Mouse (Mus musculus) telencephalon, adult 2 months (tissue): Measurements from ENCODE around the gene Trabd2b.

Experiments
- DNase-seq: peaks from one replicate; pipeline ENCODE4 v3.0.0-alpha.2; 2011; ENCODE audit warnings: low read depth, low spot score

Trabd2b gene

GRCm38 (mm10) chr4:114406355-114407101 lies at the start of gene Trabd2b:
Gene Trabd2b, plus strand, starts transcription at chr4:114406724.
- no peak for DNase-seq

- DNase-seq, result no peak
Observed at GRCm38 (mm10) chr4:114357420-114357819, 49.1 kb upstream of the Trabd2b start.

GRCm38 (mm10) chr4:114358874-114359273 lies 47.6 kb upstream of the Trabd2b start:
- DNase-seq, result no peak

- peak; percentile 50 for DNase-seq
Observed at GRCm38 (mm10) chr4:114359818-114360217, 46.7 kb upstream of the Trabd2b start.

- no peak for DNase-seq
Observed at GRCm38 (mm10) chr4:114361336-114361735, 45.2 kb upstream of the Trabd2b start.

GRCm38 (mm10) chr4:114365000-114365399 lies 41.5 kb upstream of the Trabd2b start:
- no peak for DNase-seq

- no peak for DNase-seq
Observed at GRCm38 (mm10) chr4:114365595-114365994, 40.9 kb upstream of the Trabd2b start.

- DNase-seq, result no peak
Observed at GRCm38 (mm10) chr4:114367005-114367404, 39.5 kb upstream of the Trabd2b start.

GRCm38 (mm10) chr4:114367840-114368239 lies 38.7 kb upstream of the Trabd2b start:
- DNase-seq, result no peak

- DNase-seq, result no peak
Observed at GRCm38 (mm10) chr4:114369591-114369990, 36.9 kb upstream of the Trabd2b start.

- no peak for DNase-seq
Observed at GRCm38 (mm10) chr4:114370935-114371715, 35.4 kb upstream of the Trabd2b start.

- DNase-seq, result peak; percentile 55
Observed at GRCm38 (mm10) chr4:114372699-114373098, 33.8 kb upstream of the Trabd2b start.

GRCm38 (mm10) chr4:114374330-114374729 lies 32.2 kb upstream of the Trabd2b start:
- peak; percentile 72 for DNase-seq

- no peak for DNase-seq
Observed at GRCm38 (mm10) chr4:114377531-114377930, 29.0 kb upstream of the Trabd2b start.

- peak; percentile 27 for DNase-seq
Observed at GRCm38 (mm10) chr4:114378512-114378911, 28.0 kb upstream of the Trabd2b start.

GRCm38 (mm10) chr4:114379416-114379956 lies 27.0 kb upstream of the Trabd2b start:
- DNase-seq, result no peak

- no peak for DNase-seq
Observed at GRCm38 (mm10) chr4:114382627-114383026, 23.9 kb upstream of the Trabd2b start.

GRCm38 (mm10) chr4:114385236-114385635 lies 21.3 kb upstream of the Trabd2b start:
- DNase-seq, result peak; percentile 39

- no peak for DNase-seq
Observed at GRCm38 (mm10) chr4:114386395-114386811, 20.1 kb upstream of the Trabd2b start.

- no peak for DNase-seq
Observed at GRCm38 (mm10) chr4:114387527-114388135, 18.9 kb upstream of the Trabd2b start.

GRCm38 (mm10) chr4:114388306-114388705 lies 18.2 kb upstream of the Trabd2b start:
- no peak for DNase-seq

- DNase-seq, result no peak
Observed at GRCm38 (mm10) chr4:114389653-114390052, 16.9 kb upstream of the Trabd2b start.
